Mouse (Mus musculus): ENCODE measurements around the gene Smad9. TPM values are rescaled to one million over a fixed set of nuclear protein-coding genes. Genes with fewer than 3 reads are reported as not detected.

The Smad9 gene
- total and polyA plus RNA-seq, 2 experiments from 2014 or later = 0.67 to 4.6 TPM

DNA sequence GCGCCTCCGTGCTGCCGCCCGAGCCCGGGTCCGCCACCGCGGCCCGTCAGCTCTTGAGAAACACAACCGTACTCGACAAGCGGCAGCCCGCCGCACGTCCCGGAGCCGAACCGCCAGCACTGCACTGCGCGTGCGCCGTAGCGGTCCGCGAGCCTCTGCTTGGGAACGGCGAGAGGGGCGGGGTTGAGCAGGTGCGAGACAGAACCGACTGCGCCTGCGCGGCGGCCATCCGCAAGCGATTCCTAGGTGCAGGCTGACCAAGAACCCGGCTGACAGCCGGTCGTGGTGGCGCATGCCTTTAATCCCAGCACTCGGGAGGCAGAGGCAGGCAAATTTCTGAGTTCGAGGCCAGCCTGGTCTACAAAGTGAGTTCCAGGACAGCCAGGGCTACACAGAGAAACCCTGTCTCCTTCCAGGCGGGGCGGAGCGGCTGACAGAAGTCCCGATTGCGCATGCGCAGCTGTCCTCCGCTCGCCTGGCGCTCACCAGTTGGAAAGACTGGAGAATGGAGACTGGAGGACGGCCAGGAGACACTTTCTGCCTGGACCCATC, 52.4 kb downstream of the Smad9 start, which contains the start of gene Rfxap:
Gene Rfxap, minus strand, starts transcription at position 126 of the 552 bp plus-strand sequence.
- DNase-seq (ENCODE audit: low spot score) (peak; percentile 97), ATAC-seq (ENCODE audit: low FRiP score) (peak; percentile 95)
- Histone ChIP-seq H3K4me1 (ENCODE audit: insufficient read depth, low read length) (0 out of 2 replicates have a peak, but pooled peaks cover 5% of the 10 kb centered on the region), H3K4me3 (ENCODE audit: low read depth, low read length) (peak within 1 kb of the TSS; percentile 86), H3K9me3 (ENCODE audit: low read length) (no peaks in the 10 kb centered on the region), H3K9ac (replicated peaks; ENCODE audit: low read length, poor library complexity, severe bottlenecking) (peak within 1 kb of the TSS; percentile 82), H3K27me3 (ENCODE audit: insufficient read depth, low read length) (no peaks in the 10 kb centered on the region), H3K27ac (ENCODE audit: low read depth, low read length) (peak within 1 kb of the TSS; percentile 96), H3K4me2 (ENCODE audit: low read depth, low read length, poor library complexity, severe bottlenecking) (peak within 1 kb of the TSS; percentile 83), H3K36me3 (ENCODE audit: insufficient read depth, low read length) (peaks cover 11% of the 10 kb centered on the region)
- under 1% methylated on average over 52 of the region's 52 CpGs for WGBS
- no peak for TF ChIP-seq CTCF (IDR thresholded peaks at IDR 0.05)

DNA sequence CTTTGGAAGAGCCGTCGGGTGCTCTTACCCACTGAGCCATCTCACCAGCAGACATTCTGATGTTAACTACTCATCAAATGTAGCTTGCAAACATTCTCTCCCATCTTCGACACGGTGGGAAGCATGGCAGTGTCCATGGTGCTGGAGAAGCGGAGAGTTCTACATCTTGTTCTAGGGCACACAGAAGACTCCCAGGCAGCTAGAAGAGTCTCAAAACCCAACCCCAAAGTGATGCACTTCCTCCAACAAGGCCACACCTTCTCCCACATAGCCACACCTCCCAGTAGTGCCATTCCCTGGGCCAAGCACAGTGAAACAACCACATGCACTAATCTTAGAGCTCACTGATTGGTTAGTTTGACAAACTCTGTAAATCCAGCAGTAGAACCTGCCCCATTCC, 53.7 kb downstream of the Smad9 start:
- ATAC-seq (ENCODE audit: low FRiP score) (no peak), DNase-seq (ENCODE audit: low spot score) (no peak)
- Histone ChIP-seq H3K4me3 (ENCODE audit: low read depth, low read length) (no peak overlapping the region), H3K4me1 (ENCODE audit: insufficient read depth, low read length) (0 out of 2 replicates have a peak, but pooled peaks cover 5% of the 10 kb centered on the region), H3K4me2 (ENCODE audit: low read depth, low read length, poor library complexity, severe bottlenecking) (no peak overlapping the region), H3K27me3 (ENCODE audit: insufficient read depth, low read length) (no peaks in the 10 kb centered on the region), H3K36me3 (ENCODE audit: insufficient read depth, low read length) (peaks cover 4% of the 10 kb centered on the region; the same call in 1 of the 2 replicates), H3K27ac (ENCODE audit: low read depth, low read length) (no peak overlapping the region), H3K9me3 (ENCODE audit: low read length) (no peaks in the 10 kb centered on the region), H3K9ac (replicated peaks; ENCODE audit: low read length, poor library complexity, severe bottlenecking) (no peak overlapping the region)
- WGBS = 79% methylated on average over 5 of the region's 5 CpGs
- TF ChIP-seq CTCF (IDR thresholded peaks at IDR 0.05) = no peak

- Histone ChIP-seq H3K27ac (ENCODE audit: low read depth, low read length) (no peak overlapping the region), H3K27me3 (ENCODE audit: insufficient read depth, low read length) (no peaks in the 10 kb centered on the region), H3K4me2 (ENCODE audit: low read depth, low read length, poor library complexity, severe bottlenecking) (no peak overlapping the region), H3K4me1 (ENCODE audit: insufficient read depth, low read length) (no peaks in the 10 kb centered on the region), H3K9ac (replicated peaks; ENCODE audit: low read length, poor library complexity, severe bottlenecking) (no peak overlapping the region), H3K4me3 (ENCODE audit: low read depth, low read length) (no peak overlapping the region), H3K9me3 (ENCODE audit: low read length) (no peaks in the 10 kb centered on the region), H3K36me3 (ENCODE audit: insufficient read depth, low read length) (no peaks in the 10 kb centered on the region)
- 66% methylated on average over 1 of the region's 1 CpGs for WGBS
- peak; percentile 26; the same call in 1 of the 2 replicates for TF ChIP-seq CTCF (IDR thresholded peaks at IDR 0.05)
- DNase-seq (ENCODE audit: low spot score) (no peak), ATAC-seq (ENCODE audit: low FRiP score) (no peak)
These were observed 56.2 kb downstream of the Smad9 start for GRCm38 (mm10) chr3:54811616-54812015.

DNA sequence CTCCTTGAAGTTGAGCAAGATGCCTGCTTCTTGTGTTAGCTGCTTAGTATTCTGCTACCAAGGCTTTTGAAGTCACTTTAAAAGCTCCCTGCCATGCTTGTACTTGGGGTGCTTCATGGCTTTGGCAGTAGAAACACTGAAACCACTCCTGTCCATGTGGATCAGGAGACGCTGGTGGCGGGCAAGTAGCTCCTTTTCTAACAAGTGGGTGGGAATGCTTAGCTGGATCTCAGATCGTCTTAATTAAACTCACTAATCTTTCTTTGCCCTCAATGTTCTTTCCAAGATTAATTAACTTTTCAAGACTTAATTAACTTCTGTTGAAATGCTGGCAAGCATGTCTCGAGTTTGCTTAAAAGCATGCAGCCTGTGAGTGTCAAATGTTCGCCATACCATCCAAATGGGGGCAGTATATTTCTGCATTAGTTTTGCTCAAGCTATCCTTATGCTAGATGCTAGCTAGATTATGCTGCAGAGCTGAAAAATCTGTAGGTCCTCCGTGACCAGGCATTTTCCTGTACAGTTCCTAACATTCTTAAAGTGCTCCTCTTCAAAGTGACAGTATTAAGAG, 58.1 kb downstream of the Smad9 start:
- Histone ChIP-seq H3K9ac (replicated peaks; ENCODE audit: low read length, poor library complexity, severe bottlenecking) (no peak overlapping the region), H3K4me3 (ENCODE audit: low read depth, low read length) (no peak overlapping the region), H3K36me3 (ENCODE audit: insufficient read depth, low read length) (no peaks in the 10 kb centered on the region), H3K9me3 (ENCODE audit: low read length) (no peaks in the 10 kb centered on the region), H3K27me3 (ENCODE audit: insufficient read depth, low read length) (no peaks in the 10 kb centered on the region), H3K4me2 (ENCODE audit: low read depth, low read length, poor library complexity, severe bottlenecking) (no peak overlapping the region), H3K4me1 (ENCODE audit: insufficient read depth, low read length) (no peaks in the 10 kb centered on the region), H3K27ac (ENCODE audit: low read depth, low read length) (no peak overlapping the region)
- peak; percentile 67 for DNase-seq (ENCODE audit: low spot score)
- no peak for ATAC-seq (ENCODE audit: low FRiP score)
- 44% methylated on average over 6 of the region's 6 CpGs for WGBS
- TF ChIP-seq CTCF (IDR thresholded peaks at IDR 0.05) = peak; percentile 58

DNA sequence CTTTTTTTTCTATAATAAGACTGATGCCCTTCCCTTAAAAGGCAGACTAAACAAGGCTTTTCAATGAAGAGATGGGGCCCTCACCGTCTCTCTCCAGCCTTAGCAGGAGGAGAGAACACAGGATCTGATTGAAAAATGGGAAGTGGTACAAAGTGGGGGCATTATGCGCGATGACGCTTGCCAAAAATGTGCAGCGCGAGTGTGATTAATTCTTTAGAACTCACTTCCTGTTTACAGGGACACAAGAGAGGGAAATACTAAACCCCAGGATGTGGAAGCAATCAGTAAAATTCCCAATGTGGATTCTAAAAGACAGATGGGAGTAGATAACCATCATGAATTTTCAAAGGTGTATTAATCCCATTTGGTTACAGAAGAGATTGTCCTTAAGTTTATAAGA, 59.2 kb downstream of the Smad9 start:
- 81% methylated on average over 6 of the region's 6 CpGs for WGBS
- no peaks in the 10 kb centered on the region for H3K9me3 ChIP-seq (ENCODE audit: low read length)
- no peaks in the 10 kb centered on the region for H3K4me1 ChIP-seq (ENCODE audit: insufficient read depth, low read length)
- no peak overlapping the region for H3K4me2 ChIP-seq (ENCODE audit: low read depth, low read length, poor library complexity, severe bottlenecking)
- no peak overlapping the region for H3K4me3 ChIP-seq (ENCODE audit: low read depth, low read length)
- no peak for ATAC-seq (ENCODE audit: low FRiP score)
- no peaks in the 10 kb centered on the region for H3K36me3 ChIP-seq (ENCODE audit: insufficient read depth, low read length)
- H3K27ac ChIP-seq (ENCODE audit: low read depth, low read length) = no peak overlapping the region
- DNase-seq (ENCODE audit: low spot score) = no peak
- TF ChIP-seq CTCF (IDR thresholded peaks at IDR 0.05) = no peak
- no peaks in the 10 kb centered on the region for H3K27me3 ChIP-seq (ENCODE audit: insufficient read depth, low read length)
- H3K9ac ChIP-seq (replicated peaks; ENCODE audit: low read length, poor library complexity, severe bottlenecking) = no peak overlapping the region

- Histone ChIP-seq H3K27ac (ENCODE audit: low read depth, low read length) (no peak overlapping the region), H3K4me3 (ENCODE audit: low read depth, low read length) (no peak overlapping the region), H3K36me3 (ENCODE audit: insufficient read depth, low read length) (no peaks in the 10 kb centered on the region), H3K4me2 (ENCODE audit: low read depth, low read length, poor library complexity, severe bottlenecking) (no peak overlapping the region), H3K9ac (replicated peaks; ENCODE audit: low read length, poor library complexity, severe bottlenecking) (no peak overlapping the region), H3K27me3 (ENCODE audit: insufficient read depth, low read length) (no peaks in the 10 kb centered on the region), H3K4me1 (ENCODE audit: insufficient read depth, low read length) (no peaks in the 10 kb centered on the region), H3K9me3 (ENCODE audit: low read length) (no peaks in the 10 kb centered on the region)
- DNase-seq (ENCODE audit: low spot score) = peak; percentile 90
- 32% methylated on average over 3 of the region's 3 CpGs for WGBS
- no peak for ATAC-seq (ENCODE audit: low FRiP score)
- peak; percentile 92 for TF ChIP-seq CTCF (IDR thresholded peaks at IDR 0.05)
These were observed 59.9 kb downstream of the Smad9 start for GRCm38 (mm10) chr3:54815292-54815691.
